Mouse (Mus musculus) heart, adult 2 months (tissue): ENCODE data around the gene Slit1. TPM values are rescaled to one million over a fixed set of nuclear protein-coding genes. Genes with fewer than 3 reads are reported as not detected.

ENCODE experiments used
- DNase-seq, 2 experiments: peaks; one replicate each; pipeline ENCODE4 v3.0.0; 2021
- H3K27ac ChIP-seq: fragments of 200-600 bp; 2 replicates; pipeline ENCODE4 v1.8.1; 2022
- H3K27me3 ChIP-seq: fragments of 200-500 bp; 2 replicates; pipeline ENCODE4 v1.6.1; 2012; ENCODE audit warnings: mild to moderate bottlenecking, low read length, inconsistent platforms, mixed read lengths; ENCODE audit not compliant: control insufficient read depth, insufficient read depth
- H3K36me3 ChIP-seq: fragments of 200-500 bp; 2 replicates; pipeline ENCODE4 v1.6.1; 2012; ENCODE audit warnings: low read length, inconsistent platforms; ENCODE audit not compliant: control insufficient read depth, insufficient read depth
- H3K4me1 ChIP-seq: fragments of 200-500 bp; 2 replicates; pipeline ENCODE4 v1.6.1; 2011; ENCODE audit warnings: low read length; ENCODE audit not compliant: control insufficient read depth, insufficient read depth
- H3K4me3 ChIP-seq: fragments of 200-600 bp; 2 replicates; pipeline ENCODE4 v1.8.1; 2022
- H3K79me2 ChIP-seq: fragments of 200-500 bp; replicated peaks from 2 replicates; pipeline ENCODE4 v1.6.1; 2012; ENCODE audit warnings: mild to moderate bottlenecking, inconsistent platforms, low read length, moderate library complexity, mixed read lengths; ENCODE audit not compliant: control insufficient read depth, insufficient read depth
- H3K9ac ChIP-seq: fragments of 200-500 bp; 2 replicates; pipeline ENCODE4 v1.6.1; 2012; ENCODE audit warnings: low read depth, mild to moderate bottlenecking, control low read depth, inconsistent platforms, low read length, mixed read lengths
- CTCF ChIP-seq: fragments of 200-600 bp; IDR thresholded peaks from 2 replicates; pipeline ENCODE4 v1.8.1; 2022; ENCODE audit warnings: antibody characterized with exemption, mild to moderate bottlenecking, moderate library complexity
- EP300 ChIP-seq: fragments of 200-500 bp; IDR thresholded peaks from 2 replicates; pipeline ENCODE4 v1.6.1; 2011; ENCODE audit warnings: low read depth, low read length, control low read depth; ENCODE audit not compliant: insufficient read depth
- POLR2A ChIP-seq: fragments of 200-500 bp; IDR thresholded peaks from 2 replicates; pipeline ENCODE4 v1.6.1; 2011; ENCODE audit warnings: mild to moderate bottlenecking, low read depth, low read length, control low read depth; ENCODE audit not compliant: insufficient read depth
- WGBS: fragments of 180-500 bp; shearing (Covaris S2); methylation state at CpG from one replicate; pipeline ENCODE4 v1.1.7; 2018; 5-methylcytosine and 5-hydroxymethylcytosine counted together
- intact Hi-C: fragments of 180-260 bp; cut with DNase I; formaldehyde crosslinking; loops from one replicate; pipeline ENCODE4 v1.15.1; 2025
- polyA plus RNA-seq: library from polyadenylated mRNA; depleted of rRNA; stranded (reverse); fragments of >200 nt; gene quantifications from 2 replicates; pipeline ENCODE4 v1.2.3, GENCODE M21; 2012
- total RNA-seq, 2 experiments: library from RNA; stranded (reverse); gene quantifications; 2 replicates each; pipeline ENCODE4 v1.2.3; 2021

Slit1 gene
- total and polyA plus RNA-seq, 3 experiments: 0.05 to 0.07 (median 0.06) TPM

DNA sequence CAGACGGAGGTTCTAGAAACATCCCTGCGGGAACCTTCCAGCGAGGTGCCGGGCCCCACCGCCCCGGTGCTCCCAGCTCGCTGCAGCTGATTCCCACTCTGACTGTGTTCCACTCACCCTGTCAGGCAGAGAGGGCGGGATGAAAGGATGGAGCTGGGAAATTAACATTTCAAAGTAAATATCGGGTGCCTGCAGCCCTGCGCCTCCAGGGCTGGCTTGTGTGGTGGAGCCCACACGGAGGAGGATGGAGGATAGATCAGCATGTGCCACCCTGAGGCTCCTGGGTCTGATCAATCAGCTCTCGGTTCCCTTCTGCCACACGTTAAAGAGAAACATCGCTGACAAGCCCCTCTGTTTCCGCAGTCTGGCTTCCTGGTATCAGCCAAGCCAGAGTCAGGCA is 64.4 kb downstream of the Slit1 start:
- TF ChIP-seq EP300 (no peak), CTCF (no peak), POLR2A (no peak)
- 31% methylated on average over 15 of the region's 15 CpGs for WGBS
- intact Hi-C loops: no loop called here
- H3K9ac ChIP-seq: no peak overlapping the region
- no peaks in the 10 kb centered on the region for H3K79me2 ChIP-seq
- H3K27ac ChIP-seq: no peak overlapping the region
- H3K4me3 ChIP-seq: no peak overlapping the region
- no peaks in the 10 kb centered on the region for H3K36me3 ChIP-seq
- no peaks in the 10 kb centered on the region for H3K4me1 ChIP-seq
- H3K27me3 ChIP-seq: no peaks in the 10 kb centered on the region; the same call in 1 of the 2 replicates
- DNase-seq: no peak

DNA sequence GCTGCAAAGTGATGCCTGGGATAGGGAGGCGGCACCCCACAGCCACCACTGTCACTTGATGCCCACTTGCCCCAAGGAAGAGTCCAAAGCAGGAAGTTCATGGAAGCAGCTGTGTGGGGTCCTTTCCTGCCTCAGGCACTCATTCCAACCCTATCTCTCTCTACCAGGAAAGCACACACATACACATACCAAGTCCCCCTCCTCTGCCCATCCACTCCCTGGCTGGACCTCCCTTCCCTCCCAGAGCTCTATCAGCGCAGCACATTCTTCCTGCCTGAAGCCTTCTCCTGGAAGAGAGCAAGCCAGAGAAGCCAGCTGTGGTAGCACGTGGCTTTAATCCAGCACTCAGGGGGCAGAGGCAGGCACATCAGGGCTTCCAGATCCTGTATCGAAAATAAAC is 65.9 kb downstream of the Slit1 start:
- Histone ChIP-seq H3K4me1 (no peaks in the 10 kb centered on the region), H3K36me3 (no peaks in the 10 kb centered on the region), H3K79me2 (no peaks in the 10 kb centered on the region), H3K9ac (no peak overlapping the region), H3K27me3 (no peaks in the 10 kb centered on the region; the same call in 1 of the 2 replicates), H3K27ac (no peak overlapping the region), H3K4me3 (no peak overlapping the region)
- WGBS: 34% methylated on average over 4 of the region's 4 CpGs
- DNase-seq: no peak
- TF ChIP-seq CTCF: no peak
- TF ChIP-seq POLR2A: no peak
- TF ChIP-seq EP300: no peak
- intact Hi-C loops: no loop called here

GRCm38 (mm10) chr19:41675583-41675982 is 67.9 kb downstream of the Slit1 start:
- no peak for DNase-seq
- WGBS: 31% methylated on average over 8 of the region's 8 CpGs

DNA sequence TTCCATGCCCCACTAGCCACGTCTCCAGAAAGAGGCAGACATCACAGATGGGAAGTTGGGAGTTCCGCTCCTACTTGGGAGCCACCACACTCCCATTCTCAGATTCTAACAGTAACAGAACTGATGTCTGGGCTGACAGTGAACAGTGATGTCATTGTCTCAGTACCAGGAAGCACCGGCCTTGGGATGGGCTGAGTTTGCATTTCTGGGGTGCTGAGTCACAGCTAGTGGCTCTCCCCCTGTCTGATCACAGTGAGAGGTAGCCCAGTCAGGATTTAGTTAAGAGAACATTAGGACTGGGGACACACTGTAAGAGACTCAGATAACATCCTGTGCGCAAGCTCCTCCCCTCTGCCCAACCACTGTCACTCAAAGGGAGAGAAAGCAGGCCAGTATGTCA is 69.1 kb downstream of the Slit1 start:
- H3K27me3 ChIP-seq: no peaks in the 10 kb centered on the region; the same call in 1 of the 2 replicates
- intact Hi-C loops: no loop called here
- TF ChIP-seq CTCF (no peak), POLR2A (no peak), EP300 (no peak)
- H3K9ac ChIP-seq: no peak overlapping the region
- no peaks in the 10 kb centered on the region for H3K79me2 ChIP-seq
- WGBS: 49% methylated on average over 4 of the region's 4 CpGs
- no peaks in the 10 kb centered on the region for H3K4me1 ChIP-seq
- DNase-seq: no peak
- H3K36me3 ChIP-seq: no peaks in the 10 kb centered on the region
- H3K4me3 ChIP-seq: no peak overlapping the region
- H3K27ac ChIP-seq: no peak overlapping the region

More at GRCm38 (mm10) chr19:41675583-41675982, 67.9 kb downstream of the Slit1 start:
- Histone ChIP-seq H3K79me2 (no peaks in the 10 kb centered on the region), H3K9ac (no peak overlapping the region), H3K27ac (no peak overlapping the region), H3K4me1 (no peaks in the 10 kb centered on the region), H3K27me3 (no peaks in the 10 kb centered on the region; the same call in 1 of the 2 replicates), H3K4me3 (no peak overlapping the region), H3K36me3 (no peaks in the 10 kb centered on the region)
- intact Hi-C loops: no loop called here
- no peak for TF ChIP-seq EP300
- no peak for TF ChIP-seq CTCF
- TF ChIP-seq POLR2A: no peak

GRCm38 (mm10) chr19:41672836-41673235 is 70.6 kb downstream of the Slit1 start:
- no peaks in the 10 kb centered on the region for H3K4me1 ChIP-seq
- H3K9ac ChIP-seq: no peak overlapping the region
- H3K27ac ChIP-seq: no peak overlapping the region
- intact Hi-C loops: no loop called here
- H3K79me2 ChIP-seq: no peaks in the 10 kb centered on the region
- no peaks in the 10 kb centered on the region for H3K36me3 ChIP-seq
- DNase-seq: no peak
- no peaks in the 10 kb centered on the region; the same call in 1 of the 2 replicates for H3K27me3 ChIP-seq
- H3K4me3 ChIP-seq: no peak overlapping the region
- no peak for TF ChIP-seq POLR2A
- TF ChIP-seq EP300: no peak
- no peak for TF ChIP-seq CTCF
- 55% methylated on average over 4 of the region's 4 CpGs for WGBS

- intact Hi-C loops: no loop called here
- Histone ChIP-seq H3K27ac (no peak overlapping the region), H3K36me3 (no peaks in the 10 kb centered on the region), H3K4me1 (no peaks in the 10 kb centered on the region), H3K79me2 (no peaks in the 10 kb centered on the region), H3K9ac (no peak overlapping the region), H3K4me3 (no peak overlapping the region), H3K27me3 (no peaks in the 10 kb centered on the region; the same call in 1 of the 2 replicates)
- DNase-seq: no peak
- WGBS: 60% methylated on average over 7 of the region's 7 CpGs
- TF ChIP-seq POLR2A (no peak), EP300 (no peak), CTCF (no peak)
Measured at GRCm38 (mm10) chr19:41670931-41671330, 72.5 kb downstream of the Slit1 start.
